Mouse (Mus musculus) liver, postnatal 0 days (tissue): ENCODE data around the gene Clcnkb.

Experiments
- CTCF ChIP-seq: sonication (generic); IDR thresholded peaks from 2 replicates; pipeline ENCODE4 v1.5.1; 2016; ENCODE audit warnings: antibody characterized with exemption, low read depth
- EP300 ChIP-seq: IDR thresholded peaks from 2 replicates; pipeline ENCODE4 v1.6.1; 2016; ENCODE audit warnings: antibody characterized with exemption, low read depth, mild to moderate bottlenecking

GRCm38 (mm10) chr4:141357811-141358210 is 58.0 kb downstream of the Clcnkb start:
- TF ChIP-seq CTCF, result no peak
- TF ChIP-seq EP300, result no peak
